Mouse (Mus musculus): Measurements from ENCODE around the gene Ube2c. TPM values are rescaled to one million over a fixed set of nuclear protein-coding genes. Genes with fewer than 3 reads are reported as not detected.

Ube2c gene
- total RNA-seq (2021), result 1 to 10 TPM; 2.9 to 4.0 TPM
- long read RNA-seq, experiment 1, partial matches to known transcripts, result 0 of 2 reads
- long read RNA-seq, experiment 1, other reads (novel, unspliced or antisense), result 0 of 2 reads
- long read RNA-seq, experiment 2, partial matches to known transcripts, result 0 of 3 reads
- long read RNA-seq, experiment 2, other reads (novel, unspliced or antisense), result 0 of 3 reads

GRCm38 (mm10) chr2:164769258-164770037 lies at the start of gene Ube2c:
Gene Ube2c (plus strand): TSS chr2:164769898.
- DNase-seq (ENCODE audit: low spot score in 2 of 2), result peak; percentile 97 to 99

GRCm38 (mm10) chr2:164723276-164723675 lies 46.4 kb upstream of the Ube2c start:
- no peak for DNase-seq (ENCODE audit: low spot score in 2 of 2)

- DNase-seq (ENCODE audit: low spot score in 2 of 2), result peak; percentile 50 to 74
Measured at GRCm38 (mm10) chr2:164725895-164726619, 43.6 kb upstream of the Ube2c start.

- DNase-seq (ENCODE audit: low spot score in 2 of 2), result no peak
Measured at GRCm38 (mm10) chr2:164731719-164732118, 38.0 kb upstream of the Ube2c start.

- no peak for DNase-seq (ENCODE audit: low spot score in 2 of 2)
Measured at GRCm38 (mm10) chr2:164733259-164733658, 36.4 kb upstream of the Ube2c start.

GRCm38 (mm10) chr2:164734839-164735238 lies 34.9 kb upstream of the Ube2c start:
- no peak for DNase-seq (ENCODE audit: low spot score in 2 of 2)

- no peak for DNase-seq (ENCODE audit: low spot score in 2 of 2)
Measured at GRCm38 (mm10) chr2:164735446-164735845, 34.3 kb upstream of the Ube2c start.

GRCm38 (mm10) chr2:164737377-164738090 lies 32.2 kb upstream of the Ube2c start:
- no peak for DNase-seq (ENCODE audit: low spot score in 2 of 2)

- no peak for DNase-seq (ENCODE audit: low spot score in 2 of 2)
Measured at GRCm38 (mm10) chr2:164739876-164740275, 29.8 kb upstream of the Ube2c start.

- no peak for DNase-seq (ENCODE audit: low spot score in 2 of 2)
Measured at GRCm38 (mm10) chr2:164744987-164745386, 24.7 kb upstream of the Ube2c start.

- peak; percentile 90 to 95 for DNase-seq (ENCODE audit: low spot score in 2 of 2)
Measured at GRCm38 (mm10) chr2:164745843-164746479, 23.7 kb upstream of the Ube2c start, which contains the start of the genes Wfdc3 and Dnttip1. Gene Wfdc3 (minus strand): TSS chr2:164745931. Gene Dnttip1 (plus strand): TSS chr2:164745983.

GRCm38 (mm10) chr2:164746693-164747092 lies 23.0 kb upstream of the Ube2c start:
- DNase-seq (ENCODE audit: low spot score in 2 of 2), result no peak

GRCm38 (mm10) chr2:164748191-164748590 lies 21.5 kb upstream of the Ube2c start:
- no peak for DNase-seq (ENCODE audit: low spot score in 2 of 2)

- DNase-seq (ENCODE audit: low spot score in 2 of 2), result no peak
Measured at GRCm38 (mm10) chr2:164748991-164749390, 20.7 kb upstream of the Ube2c start.

- no peak for DNase-seq (ENCODE audit: low spot score in 2 of 2)
Measured at GRCm38 (mm10) chr2:164752454-164752853, 17.2 kb upstream of the Ube2c start.

GRCm38 (mm10) chr2:164754105-164754504 lies 15.6 kb upstream of the Ube2c start:
- DNase-seq (ENCODE audit: low spot score in 2 of 2), result no peak

- DNase-seq (ENCODE audit: low spot score in 2 of 2), result no peak
Measured at GRCm38 (mm10) chr2:164754800-164755199, 14.9 kb upstream of the Ube2c start.

- DNase-seq (ENCODE audit: low spot score in 2 of 2), result no peak
Measured at GRCm38 (mm10) chr2:164757841-164758240, 11.9 kb upstream of the Ube2c start.

- DNase-seq (ENCODE audit: low spot score in 2 of 2), result no peak
Measured at GRCm38 (mm10) chr2:164758692-164759091, 11.0 kb upstream of the Ube2c start.

GRCm38 (mm10) chr2:164760059-164760833 lies 9.5 kb upstream of the Ube2c start:
- DNase-seq (ENCODE audit: low spot score in 2 of 2), result no peak

Data from layer of hippocampus, postnatal 14 days (tissue).